Mouse (Mus musculus) bone marrow macrophage, adult 2 months (primary cell): ENCODE results near the gene Sema4c.

Source experiments
- CTCF ChIP-seq: IDR thresholded peaks from 2 replicates; pipeline ENCODE4 v1.5.1; 2012; ENCODE audit warnings: low read depth, mild to moderate bottlenecking, low read length, moderate library complexity
- POLR2A ChIP-seq: IDR thresholded peaks from 2 replicates; pipeline ENCODE4 v1.6.1; 2012; ENCODE audit warnings: mild to moderate bottlenecking, low read depth, low read length, borderline replicate concordance

- TF ChIP-seq POLR2A, result no peak
- no peak for TF ChIP-seq CTCF
These were observed 5.6 kb downstream of the Sema4c start for GRCm38 (mm10) chr1:36552506-36552905.
